Comparison of ENCODE assay signal across 9 mouse cellular contexts in genomic region chr5:38620783-38621182, GRCm38 (mm10). TPM values are rescaled to one million over a fixed set of nuclear protein-coding genes. Genes with fewer than 3 reads are reported as not detected.
A peak's percentile ranks its signal among the peaks of the same experiment; 100 is the strongest.
DNase-seq lines count a peak whose midpoint lies in the region; ATAC-seq lines count a peak whose summit lies in the region.
"Had no signal": no experiment of that assay in that cellular context is flagged by ENCODE, and none has a peak within 500 bp of the region (broad histone marks: within the 10 kb centered on the region; RNA-seq: fewer than 3 reads in every experiment).

No protein-coding gene starts in this region.

- H3K9me3 ChIP-seq in forebrain, embryonic 14.5 days (replicated peaks; ENCODE audit: control insufficient read depth, low read length): no peaks in the 10 kb centered on the region
- H3K9me3 ChIP-seq in forebrain, embryonic 13.5 days (replicated peaks): no peaks in the 10 kb centered on the region
- H3K9me3 ChIP-seq in embryonic facial prominence, embryonic 10.5 days: peaks cover 5% of the 10 kb centered on the region; the same call in 1 of the 2 replicates
- H3K9me3 ChIP-seq: midbrain, embryonic 12.5 days had no signal

- H3K36me3 ChIP-seq in forebrain, embryonic 14.5 days (ENCODE audit: control insufficient read depth, insufficient read depth, low read length): no peaks in the 10 kb centered on the region
- H3K36me3 ChIP-seq in forebrain, embryonic 13.5 days (ENCODE audit: poor library complexity, severe bottlenecking): no peaks in the 10 kb centered on the region
- no peaks in the 10 kb centered on the region for H3K36me3 ChIP-seq in embryonic facial prominence, embryonic 10.5 days (replicated peaks)
- H3K36me3 ChIP-seq: midbrain, embryonic 12.5 days had no signal

- WGBS in forebrain, embryonic 14.5 days: 46% methylated on average over 5 of the region's 5 CpGs
- WGBS in forebrain, embryonic 13.5 days: 46% methylated on average over 5 of the region's 5 CpGs
- WGBS in embryonic facial prominence, embryonic 10.5 days: 31% methylated on average over 5 of the region's 5 CpGs
- 14% methylated on average over 5 of the region's 5 CpGs for WGBS in large intestine, adult 2 months

- H3K4me1 ChIP-seq in forebrain, embryonic 14.5 days (ENCODE audit: control insufficient read depth, insufficient read depth, low read length): no peaks in the 10 kb centered on the region
- no peaks in the 10 kb centered on the region for H3K4me1 ChIP-seq in forebrain, embryonic 13.5 days
- peaks cover 27% of the 10 kb centered on the region for H3K4me1 ChIP-seq in embryonic facial prominence, embryonic 10.5 days
- H3K4me1 ChIP-seq: midbrain, embryonic 12.5 days had no signal

- H3K9ac ChIP-seq in forebrain, embryonic 14.5 days (ENCODE audit: low read length): no peak overlapping the region
- H3K9ac ChIP-seq in forebrain, embryonic 13.5 days: no peak overlapping the region
- H3K9ac ChIP-seq: midbrain, embryonic 12.5 days had no signal

- DNase-seq in forebrain, embryonic 14.5 days (ENCODE audit: low spot score): peak; percentile 65
- DNase-seq in urinary bladder, adult 18-20 months (ENCODE audit: low spot score in 2 of 2): peak; percentile 13 to 19
- no peak for DNase-seq in urinary bladder, postnatal 10 days (ENCODE audit: low spot score)
- peak; percentile 47 for DNase-seq in embryonic facial prominence, embryonic 10.5 days (ENCODE audit: low spot score)
- peak; percentile 6 for DNase-seq in large intestine, adult 2 months (ENCODE audit: low read depth, low spot score)
- DNase-seq in lung, postnatal 36 days: peak; percentile 80
- no peak for DNase-seq in natural killer cell, adult 2 months (ENCODE audit: low spot score in 2 of 2)

- no peak overlapping the region for H3K4me2 ChIP-seq in forebrain, embryonic 14.5 days (ENCODE audit: low read length)
- no peak overlapping the region for H3K4me2 ChIP-seq in forebrain, embryonic 13.5 days
- H3K4me2 ChIP-seq: midbrain, embryonic 12.5 days had no signal

- no peak overlapping the region for H3K27ac ChIP-seq in forebrain, embryonic 14.5 days (ENCODE audit: low read depth, low read length)
- H3K27ac ChIP-seq in forebrain, embryonic 13.5 days: no peak overlapping the region
- H3K27ac ChIP-seq in embryonic facial prominence, embryonic 10.5 days (replicated peaks): no peak overlapping the region
- H3K27ac ChIP-seq: midbrain, embryonic 12.5 days had no signal

- H3K27me3 ChIP-seq in forebrain, embryonic 14.5 days (replicated peaks; ENCODE audit: control insufficient read depth, insufficient read depth, low read length): no peaks in the 10 kb centered on the region
- H3K27me3 ChIP-seq in forebrain, embryonic 13.5 days: no peaks in the 10 kb centered on the region
- H3K27me3 ChIP-seq in embryonic facial prominence, embryonic 10.5 days (replicated peaks; ENCODE audit: low read depth, poor library complexity, severe bottlenecking): 0 out of 2 replicates have a peak, but pooled peaks cover 3% of the 10 kb centered on the region
- H3K27me3 ChIP-seq: midbrain, embryonic 12.5 days had no signal

- no peak for ATAC-seq in forebrain, embryonic 14.5 days
- ATAC-seq in forebrain, embryonic 13.5 days: no peak

- H3K4me3 ChIP-seq in forebrain, embryonic 14.5 days (ENCODE audit: low read depth, low read length): no peak overlapping the region
- H3K4me3 ChIP-seq in forebrain, embryonic 13.5 days: no peak overlapping the region
- no peak overlapping the region for H3K4me3 ChIP-seq in embryonic facial prominence, embryonic 10.5 days
- H3K4me3 ChIP-seq: midbrain, embryonic 12.5 days had no signal

RNA-seq across cellular contexts. Expression of gene Wdr1, which starts 57.8 kb away (rescaled TPM):
- 184 and 203 TPM in 2 replicates for polyA plus RNA-seq in forebrain, embryonic 14.5 days (2014; fragmentation: Nextera tagmentation; extraction: Ambion mirVana)
- polyA plus RNA-seq in forebrain, embryonic 13.5 days (2015; fragmentation: Nextera tagmentation; extraction: Ambion mirVana): 135 and 145 TPM in 2 replicates
- polyA plus RNA-seq in embryonic facial prominence, embryonic 10.5 days (2016; fragmentation: Nextera tagmentation; extraction: Ambion mirVana): 200 and 203 TPM in 2 replicates
- 248 and 303 TPM in 2 replicates for polyA plus RNA-seq in large intestine, adult 2 months (2012; rRNA removed)

Comparison
In these comparisons a context has a peak if more than half of its experiments do, and no peak if none do; other contexts are left out.
1. DNase-seq: peak in forebrain, embryonic 14.5 days (single experiment), urinary bladder, adult 18-20 months (2 of 2), embryonic facial prominence, embryonic 10.5 days (single experiment), large intestine, adult 2 months (single experiment) and lung, postnatal 36 days (single experiment); none in urinary bladder, postnatal 10 days (single experiment) and natural killer cell, adult 2 months (0 of 2).